Mouse (Mus musculus) heart, postnatal 14 days (tissue): Measurements from ENCODE around the gene Prr12. TPM values are rescaled to one million over a fixed set of nuclear protein-coding genes. Genes with fewer than 3 reads are reported as not detected.

Source experiments
- DNase-seq, 2 experiments: peaks; one replicate each; pipeline ENCODE4 v3.0.0; 2021 to 2022
- intact Hi-C: fragments of 180-260 bp; cut with DNase I; formaldehyde crosslinking; loops from one replicate; pipeline ENCODE4 v1.15.1; 2025
- total RNA-seq, 2 experiments: library from RNA; stranded (reverse); gene quantifications; 2 replicates each; pipeline ENCODE4 v1.2.3; 2021

Gene Prr12
- total RNA-seq, 2 experiments from 2014 or later = 27.2 to 28.3 TPM

- intact Hi-C loops = loop anchor here (1.0 to 5.0 kb wide), 4 partner anchors 42 to 222 kb away; partner anchors contain the start of genes Flt3l, Gm45713 and Rps11
These were observed 27.2 kb upstream of the Prr12 start for GRCm38 (mm10) chr7:45079856-45080255.

DNA sequence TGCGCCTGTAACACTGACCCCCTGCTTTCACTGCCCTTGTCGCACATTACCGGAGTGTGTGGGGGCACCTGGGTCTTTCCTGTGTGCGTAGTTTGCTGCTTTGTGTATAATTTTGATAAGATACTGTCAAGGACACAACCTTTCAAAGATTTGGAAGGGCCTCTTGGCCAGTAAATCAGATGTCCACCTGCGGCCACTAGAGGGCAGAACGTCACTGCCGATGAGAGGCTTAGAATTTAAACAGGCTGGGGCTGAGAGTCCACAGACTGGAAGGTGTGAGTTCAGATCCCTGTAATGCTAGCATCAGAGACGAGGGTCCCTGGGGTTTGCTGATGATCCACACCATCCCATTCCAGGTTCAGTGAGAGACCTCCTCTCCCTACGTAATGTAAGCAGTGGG lies 25.8 kb upstream of the Prr12 start:
- peak; percentile 82 to 87 for DNase-seq

More at GRCm38 (mm10) chr7:45079856-45080255, 27.2 kb upstream of the Prr12 start:
- DNase-seq = peak; percentile 92 to 95

GRCm38 (mm10) chr7:45077829-45078228 lies 25.1 kb upstream of the Prr12 start:
- no peak for DNase-seq
- intact Hi-C loops = loop anchor here (2.0 kb wide), 1 partner anchor 121 kb away; no protein-coding TSS in a partner anchor

More for the DNA sequence above, 25.8 kb upstream of the Prr12 start:
- intact Hi-C loops = loop anchor here (2.0 kb wide), 1 partner anchor 120 kb away; no protein-coding TSS in a partner anchor

DNA sequence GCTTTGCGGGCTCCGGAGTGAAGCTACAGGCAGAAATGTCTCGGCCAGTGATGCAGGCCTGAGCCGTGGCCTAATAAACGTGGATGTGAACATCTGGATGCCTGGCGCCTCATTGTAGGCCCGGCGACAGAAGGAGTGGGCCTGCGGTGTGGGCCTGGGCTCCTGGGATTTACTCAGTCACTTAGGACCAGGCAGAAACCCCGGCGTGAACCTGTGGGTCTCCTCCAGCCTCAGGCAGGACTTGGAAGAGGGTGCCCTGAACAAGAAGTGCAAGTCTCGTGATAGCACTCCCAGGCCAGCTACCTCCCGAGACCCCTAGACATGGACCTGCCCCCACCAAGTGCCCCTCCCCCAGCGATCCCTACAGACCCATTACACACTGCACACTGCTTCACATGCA lies 24.6 kb upstream of the Prr12 start:
- no peak for DNase-seq
- intact Hi-C loops = no loop called here

DNA sequence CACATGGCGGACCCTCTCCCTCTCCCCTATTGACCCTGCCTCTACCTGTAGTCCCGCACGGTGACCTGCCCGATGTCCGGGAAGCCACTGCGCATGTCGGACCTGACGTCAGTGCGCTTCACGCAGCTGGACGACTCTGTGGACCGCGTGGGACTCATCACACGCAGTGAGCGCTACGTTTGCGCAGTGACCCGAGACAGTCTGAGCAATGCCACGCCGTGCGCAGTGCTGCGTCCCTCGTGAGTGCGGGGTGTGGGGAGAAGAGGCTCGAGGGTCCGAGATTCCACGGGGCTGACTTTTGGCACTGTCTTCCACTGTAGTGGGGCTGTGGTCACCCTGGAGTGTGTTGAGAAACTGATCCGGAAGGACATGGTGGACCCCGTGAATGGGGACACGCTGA lies 23.8 kb upstream of the Prr12 start:
- intact Hi-C loops = no loop called here
- DNase-seq = no peak

GRCm38 (mm10) chr7:45075405-45075804 lies 22.7 kb upstream of the Prr12 start:
- intact Hi-C loops = no loop called here
- peak in 1 of 2 experiments; percentile 38 for DNase-seq

DNA sequence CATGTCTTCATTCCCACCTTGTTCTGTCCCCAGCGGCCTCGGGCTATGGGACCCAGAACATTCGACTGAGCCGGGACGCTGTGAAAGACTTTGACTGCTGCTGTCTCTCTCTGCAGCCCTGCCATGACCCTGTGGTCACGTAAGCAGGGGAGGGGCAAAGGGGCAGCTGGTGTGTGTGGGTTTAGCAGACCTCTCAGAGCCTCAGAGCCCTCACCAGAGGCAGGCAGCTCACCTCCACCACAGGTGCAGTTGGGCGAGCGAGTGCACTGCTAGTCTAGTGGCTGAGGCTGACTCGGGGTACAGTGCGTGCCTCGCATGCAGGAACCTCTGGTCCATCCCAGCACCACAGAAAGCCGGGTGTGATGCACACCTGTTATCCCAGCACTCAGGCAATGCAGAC lies 21.3 kb upstream of the Prr12 start:
- DNase-seq = no peak
- intact Hi-C loops = no loop called here

GRCm38 (mm10) chr7:45073171-45073707 lies 20.6 kb upstream of the Prr12 start:
- intact Hi-C loops = no loop called here
- no peak for DNase-seq

GRCm38 (mm10) chr7:45072230-45072629 lies 19.5 kb upstream of the Prr12 start:
- no peak for DNase-seq
- intact Hi-C loops = no loop called here

GRCm38 (mm10) chr7:45069671-45070070 lies 17.0 kb upstream of the Prr12 start:
- DNase-seq = no peak
- intact Hi-C loops = loop anchor here (2.0 to 10.0 kb wide), 2 partner anchors 87 to 325 kb away; partner anchors contain the start of gene Snrnp70

DNA sequence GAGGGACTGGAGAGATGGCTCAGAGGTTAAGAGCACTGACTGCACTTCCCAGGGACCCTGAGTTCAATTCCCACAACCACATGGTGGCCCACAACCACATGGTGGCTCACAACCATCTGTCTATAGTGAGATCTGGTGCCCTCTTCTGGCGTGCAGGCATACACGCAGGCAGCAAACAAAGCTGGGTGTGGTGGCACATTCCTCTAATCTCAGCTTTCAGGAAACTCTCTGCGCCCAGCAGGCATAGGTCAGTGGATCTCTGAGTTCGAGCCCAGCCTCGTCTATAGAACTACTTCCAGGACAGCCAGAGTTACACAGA lies 15.3 kb upstream of the Prr12 start:
- intact Hi-C loops = loop anchor here (2.0 to 10.0 kb wide), 2 partner anchors 85 to 327 kb away; partner anchors contain the start of gene Snrnp70
- DNase-seq = peak in 1 of 2 experiments; percentile 65

DNA sequence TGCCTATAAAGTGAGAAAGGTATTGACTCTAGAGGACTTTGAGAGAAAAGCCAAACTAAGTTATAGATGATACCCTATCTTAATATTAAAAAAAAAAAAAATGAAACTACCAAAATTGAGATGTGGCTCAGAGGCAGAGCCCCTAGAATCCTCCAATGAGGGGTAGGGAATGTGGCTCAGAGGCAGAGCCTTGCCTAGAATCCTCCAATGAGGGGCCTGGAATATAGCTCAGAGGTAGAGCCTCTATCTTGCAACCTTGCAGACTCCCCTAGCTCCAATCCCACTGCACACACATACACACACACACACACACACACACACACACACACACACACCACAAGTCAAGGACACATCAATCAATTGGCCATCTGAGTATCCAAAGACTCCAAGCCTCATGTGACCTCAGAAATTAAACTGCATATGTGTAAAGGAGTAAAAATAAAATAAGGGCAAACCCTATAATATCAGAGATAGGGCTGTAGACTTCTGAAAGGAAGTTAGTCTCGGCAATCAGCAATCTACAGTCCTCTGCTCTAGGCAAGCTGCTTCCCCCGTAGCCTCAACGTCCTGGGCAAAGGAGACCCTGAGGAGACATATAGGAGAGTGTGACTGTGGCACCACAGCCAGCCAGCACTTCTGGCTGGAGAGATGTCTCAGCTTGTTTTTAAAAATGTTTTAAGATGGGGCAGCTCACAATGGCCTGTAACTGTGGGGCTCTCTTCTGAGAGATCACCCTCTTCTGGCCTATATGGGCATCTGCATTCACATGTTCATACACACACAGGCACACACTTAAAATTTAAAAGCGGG lies 14.7 kb upstream of the Prr12 start:
- intact Hi-C loops = loop anchor here (10.0 kb wide), 1 partner anchor 327 kb away; the partner anchor contains the start of gene Snrnp70
- DNase-seq = no peak

DNA sequence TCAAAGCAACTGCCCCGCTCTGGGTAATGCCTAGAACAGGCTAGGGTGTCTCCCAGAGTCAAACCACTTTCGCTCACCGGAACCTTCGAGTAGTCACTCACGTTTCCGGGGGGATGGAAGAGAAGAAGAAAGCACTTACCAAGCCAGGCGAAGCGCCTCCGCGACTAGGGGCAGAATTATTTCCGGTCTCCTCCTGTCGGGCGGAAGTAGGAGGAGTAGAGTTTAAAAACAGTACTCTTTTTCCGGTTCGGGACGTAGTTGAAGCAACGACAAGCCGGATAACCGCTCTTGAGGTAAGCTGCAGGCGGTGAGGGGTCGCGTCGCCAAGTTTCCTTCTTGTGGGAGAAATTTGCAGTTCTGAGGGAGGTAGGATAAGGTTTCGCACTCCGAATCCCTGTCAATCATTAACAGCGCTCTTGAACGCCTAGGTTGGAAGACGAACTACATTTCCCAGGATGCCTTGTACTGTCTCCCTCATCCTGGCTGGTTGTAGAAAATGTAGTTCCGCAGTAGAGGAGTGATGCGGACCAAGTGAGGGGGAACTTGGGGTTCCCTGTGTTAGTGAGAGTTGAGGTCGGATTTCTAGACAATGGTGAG lies 9.7 kb upstream of the Prr12 start, which contains the start of the genes Nosip and Prrg2:
Gene Nosip (plus strand): TSS at position 191 of the 597 bp plus-strand sequence.
Gene Prrg2 (minus strand): TSS at position 439 of the 597 bp plus-strand sequence.
- intact Hi-C loops = loop anchor here (10.0 kb wide), 1 partner anchor 332 kb away; the partner anchor contains the start of gene Snrnp70

DNA sequence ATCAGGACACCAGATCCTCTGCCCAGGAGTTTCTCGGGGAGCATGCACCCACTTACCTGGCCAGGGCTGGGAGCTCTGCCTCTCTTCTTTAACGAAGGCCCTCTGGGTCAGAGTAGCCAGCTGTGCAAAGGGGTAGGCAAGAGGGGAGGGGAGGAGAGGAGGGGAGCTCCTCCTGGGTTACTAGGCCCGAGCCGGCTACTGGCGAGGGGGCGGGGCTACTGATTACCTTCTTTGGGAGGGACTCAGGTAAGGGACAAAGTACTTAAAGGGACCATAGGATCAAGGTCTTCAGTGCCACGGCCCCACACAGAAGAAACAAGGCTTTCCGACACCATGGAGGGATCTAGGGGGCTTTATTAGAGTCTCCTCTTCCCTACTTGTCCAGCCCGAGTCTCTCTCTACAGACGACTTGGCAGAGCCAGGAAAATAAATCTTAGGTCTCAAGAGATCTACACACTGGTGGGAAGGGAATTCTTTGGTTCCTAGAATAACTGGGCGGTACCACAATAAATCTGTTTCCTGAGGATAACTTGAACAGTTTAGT lies 8.9 kb upstream of the Prr12 start:
- DNase-seq = no peak
- intact Hi-C loops = loop anchor here (10.0 kb wide), 1 partner anchor 333 kb away; the partner anchor contains the start of gene Snrnp70

More for the DNA sequence above, 9.7 kb upstream of the Prr12 start, which contains the start of the genes Nosip and Prrg2:
- peak; percentile 92 to 94 for DNase-seq

- intact Hi-C loops = loop anchor here (10.0 kb wide), 1 partner anchor 334 kb away; the partner anchor contains the start of gene Snrnp70
These were observed 8.0 kb upstream of the Prr12 start for GRCm38 (mm10) chr7:45060632-45061122.

DNA sequence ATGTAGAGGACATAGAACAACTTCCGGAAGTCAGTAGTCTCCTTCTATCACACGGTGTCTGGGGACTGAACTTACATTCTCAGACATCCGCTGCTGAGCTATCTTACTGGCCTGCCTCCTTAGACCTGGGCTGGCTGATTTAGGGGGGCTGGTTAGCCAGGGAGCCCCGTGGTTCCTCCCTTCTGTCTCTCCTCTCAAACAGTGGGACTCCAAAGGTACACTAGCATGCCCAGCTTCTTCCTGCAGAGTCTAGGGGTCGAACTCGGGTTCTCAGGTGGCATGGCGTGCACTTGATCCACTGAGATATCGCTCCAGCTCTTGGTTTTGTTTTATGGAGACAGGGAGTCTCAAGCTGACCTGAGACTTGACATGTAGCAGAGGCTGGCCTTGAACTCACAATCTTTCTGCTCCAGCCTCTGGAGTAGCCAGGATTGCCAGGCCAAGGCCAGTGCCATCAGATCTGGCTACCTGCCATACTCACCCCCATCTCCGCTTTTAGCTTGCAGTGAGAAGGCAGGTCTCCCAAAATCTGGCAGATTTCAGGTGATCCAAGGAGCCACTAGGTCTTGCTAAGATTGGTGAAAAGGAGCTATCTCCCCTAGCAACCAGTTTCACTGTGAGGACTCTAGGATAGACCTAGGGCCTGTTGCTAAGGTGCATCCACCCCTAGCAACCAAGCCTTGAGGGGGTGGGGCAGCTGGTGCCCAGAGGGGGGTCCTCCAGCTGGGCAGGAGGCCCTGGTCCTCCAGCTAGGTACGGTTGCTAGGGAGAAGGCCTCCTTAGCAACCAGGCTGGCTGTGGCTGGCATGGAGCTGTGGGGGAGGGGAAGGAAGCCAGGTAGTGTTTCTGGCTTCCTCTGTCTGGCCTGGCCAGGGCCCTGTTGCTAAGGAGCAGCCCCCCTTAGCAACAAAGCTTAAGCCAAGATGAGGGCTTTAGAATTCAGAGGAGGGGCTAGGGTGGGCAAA lies 6.2 kb upstream of the Prr12 start:
- DNase-seq = no peak
- intact Hi-C loops = no loop called here

More at GRCm38 (mm10) chr7:45060632-45061122, 8.0 kb upstream of the Prr12 start:
- no peak for DNase-seq

- no peak for DNase-seq
- intact Hi-C loops = no loop called here
These were observed 4.3 kb upstream of the Prr12 start for GRCm38 (mm10) chr7:45056972-45057348.

GRCm38 (mm10) chr7:45056329-45056971 lies 3.8 kb upstream of the Prr12 start:
- intact Hi-C loops = no loop called here
- DNase-seq = no peak
